Mouse (Mus musculus): ENCODE measurements around the gene Nckap5. TPM values are rescaled to one million over a fixed set of nuclear protein-coding genes. Genes with fewer than 3 reads are reported as not detected.

Nckap5 gene
- polyA plus RNA-seq, 1 experiment from 2014 or later, result 5.1 TPM

GRCm38 (mm10) chr1:126578163-126578562 lies 252.4 kb downstream of the Nckap5 start:
- H3K9me3 ChIP-seq, result no peaks in the 10 kb centered on the region
- no peak for ATAC-seq (ENCODE audit: extremely low read depth, insufficient number of reproducible peaks, low FRiP score, low TSS enrichment)
- peaks cover 6% of the 10 kb centered on the region; the same call in 1 of the 2 replicates for H3K27me3 ChIP-seq (replicated peaks)
- H3K36me3 ChIP-seq, result no peaks in the 10 kb centered on the region
- no peak overlapping the region for H3K27ac ChIP-seq (replicated peaks)
- H3K4me3 ChIP-seq, result no peak overlapping the region
- no peak overlapping the region for H3K9ac ChIP-seq
- H3K4me2 ChIP-seq, result no peak overlapping the region
- H3K4me1 ChIP-seq, result no peaks in the 10 kb centered on the region; the same call in 1 of the 2 replicates

- Histone ChIP-seq H3K4me2 (no peak overlapping the region), H3K27me3 (replicated peaks) (peaks cover 1% of the 10 kb centered on the region; the same call in 1 of the 2 replicates), H3K4me1 (no peaks in the 10 kb centered on the region; the same call in 1 of the 2 replicates), H3K9me3 (no peaks in the 10 kb centered on the region), H3K4me3 (no peak overlapping the region), H3K27ac (replicated peaks) (no peak overlapping the region), H3K9ac (no peak overlapping the region), H3K36me3 (no peaks in the 10 kb centered on the region)
- no peak for ATAC-seq (ENCODE audit: extremely low read depth, insufficient number of reproducible peaks, low FRiP score, low TSS enrichment)
- WGBS, result 81% methylated on average over 9 of the region's 9 CpGs
Observed at GRCm38 (mm10) chr1:126574295-126574694, 256.3 kb downstream of the Nckap5 start.

GRCm38 (mm10) chr1:126573714-126574113 lies 256.9 kb downstream of the Nckap5 start:
- no peak overlapping the region for H3K9ac ChIP-seq
- H3K27me3 ChIP-seq (replicated peaks), result no peaks in the 10 kb centered on the region
- no peaks in the 10 kb centered on the region for H3K36me3 ChIP-seq
- WGBS, result 81% methylated on average over 3 of the region's 3 CpGs
- no peak for ATAC-seq (ENCODE audit: extremely low read depth, insufficient number of reproducible peaks, low FRiP score, low TSS enrichment)
- H3K4me1 ChIP-seq, result no peaks in the 10 kb centered on the region; the same call in 1 of the 2 replicates
- no peak overlapping the region for H3K4me2 ChIP-seq
- H3K27ac ChIP-seq (replicated peaks), result no peak overlapping the region
- no peaks in the 10 kb centered on the region for H3K9me3 ChIP-seq
- H3K4me3 ChIP-seq, result no peak overlapping the region

- no peaks in the 10 kb centered on the region for H3K36me3 ChIP-seq
- H3K4me2 ChIP-seq, result no peak overlapping the region
- no peaks in the 10 kb centered on the region for H3K27me3 ChIP-seq (replicated peaks)
- 72% methylated on average over 2 of the region's 2 CpGs for WGBS
- no peaks in the 10 kb centered on the region for H3K4me1 ChIP-seq
- H3K9me3 ChIP-seq, result no peaks in the 10 kb centered on the region
- H3K9ac ChIP-seq, result no peak overlapping the region
- H3K27ac ChIP-seq (replicated peaks), result no peak overlapping the region
- ATAC-seq (ENCODE audit: extremely low read depth, insufficient number of reproducible peaks, low FRiP score, low TSS enrichment), result no peak
- no peak overlapping the region for H3K4me3 ChIP-seq
Observed at GRCm38 (mm10) chr1:126573097-126573496, 257.5 kb downstream of the Nckap5 start.

GRCm38 (mm10) chr1:126569611-126570238 lies 260.9 kb downstream of the Nckap5 start:
- WGBS, result 75% methylated on average over 6 of the region's 6 CpGs
- no peak for ATAC-seq (ENCODE audit: extremely low read depth, insufficient number of reproducible peaks, low FRiP score, low TSS enrichment)

GRCm38 (mm10) chr1:126568520-126569197 lies 261.9 kb downstream of the Nckap5 start:
- no peak for ATAC-seq (ENCODE audit: extremely low read depth, insufficient number of reproducible peaks, low FRiP score, low TSS enrichment)
- Histone ChIP-seq H3K4me2 (no peak overlapping the region), H3K27me3 (replicated peaks) (no peaks in the 10 kb centered on the region), H3K9me3 (no peaks in the 10 kb centered on the region), H3K36me3 (no peaks in the 10 kb centered on the region), H3K9ac (no peak overlapping the region), H3K4me1 (0 out of 2 replicates have a peak, but pooled peaks cover 4% of the 10 kb centered on the region), H3K27ac (replicated peaks) (no peak overlapping the region), H3K4me3 (no peak overlapping the region)
- WGBS, result 84% methylated on average over 8 of the region's 8 CpGs

More at GRCm38 (mm10) chr1:126569611-126570238, 260.9 kb downstream of the Nckap5 start:
- Histone ChIP-seq H3K4me3 (no peak overlapping the region), H3K4me1 (0 out of 2 replicates have a peak, but pooled peaks cover 4% of the 10 kb centered on the region), H3K9me3 (no peaks in the 10 kb centered on the region), H3K36me3 (no peaks in the 10 kb centered on the region), H3K9ac (no peak overlapping the region), H3K4me2 (no peak overlapping the region), H3K27ac (replicated peaks) (no peak overlapping the region), H3K27me3 (replicated peaks) (no peaks in the 10 kb centered on the region)

GRCm38 (mm10) chr1:126565151-126565725 lies 265.4 kb downstream of the Nckap5 start:
- Histone ChIP-seq H3K36me3 (no peaks in the 10 kb centered on the region), H3K4me3 (no peak overlapping the region), H3K27ac (replicated peaks) (no peak overlapping the region), H3K9ac (no peak overlapping the region), H3K4me2 (no peak overlapping the region), H3K4me1 (0 out of 2 replicates have a peak, but pooled peaks cover 4% of the 10 kb centered on the region), H3K27me3 (replicated peaks) (no peaks in the 10 kb centered on the region), H3K9me3 (no peaks in the 10 kb centered on the region)
- no peak for ATAC-seq (ENCODE audit: extremely low read depth, insufficient number of reproducible peaks, low FRiP score, low TSS enrichment)
- 50% methylated on average over 3 of the region's 3 CpGs for WGBS

GRCm38 (mm10) chr1:126560931-126561330 lies 269.7 kb downstream of the Nckap5 start:
- Histone ChIP-seq H3K4me2 (no peak overlapping the region), H3K36me3 (no peaks in the 10 kb centered on the region), H3K9ac (no peak overlapping the region), H3K4me3 (no peak overlapping the region), H3K27me3 (replicated peaks) (no peaks in the 10 kb centered on the region), H3K4me1 (0 out of 2 replicates have a peak, but pooled peaks cover 4% of the 10 kb centered on the region), H3K27ac (replicated peaks) (no peak overlapping the region), H3K9me3 (no peaks in the 10 kb centered on the region)
- WGBS, result 82% methylated on average over 7 of the region's 7 CpGs
- ATAC-seq (ENCODE audit: extremely low read depth, insufficient number of reproducible peaks, low FRiP score, low TSS enrichment), result no peak

GRCm38 (mm10) chr1:126557791-126558294 lies 272.8 kb downstream of the Nckap5 start:
- no peak overlapping the region for H3K4me3 ChIP-seq
- no peaks in the 10 kb centered on the region for H3K36me3 ChIP-seq
- H3K27ac ChIP-seq (replicated peaks), result no peak overlapping the region
- no peaks in the 10 kb centered on the region for H3K27me3 ChIP-seq (replicated peaks)
- H3K9ac ChIP-seq, result no peak overlapping the region
- H3K9me3 ChIP-seq, result no peaks in the 10 kb centered on the region
- no peak overlapping the region for H3K4me2 ChIP-seq
- no peak for ATAC-seq (ENCODE audit: extremely low read depth, insufficient number of reproducible peaks, low FRiP score, low TSS enrichment)
- no peaks in the 10 kb centered on the region for H3K4me1 ChIP-seq
- WGBS, result 81% methylated on average over 12 of the region's 12 CpGs

GRCm38 (mm10) chr1:126547979-126548378 lies 282.6 kb downstream of the Nckap5 start:
- no peak for ATAC-seq (ENCODE audit: extremely low read depth, insufficient number of reproducible peaks, low FRiP score, low TSS enrichment)
- Histone ChIP-seq H3K9ac (no peak overlapping the region), H3K27ac (replicated peaks) (no peak overlapping the region), H3K4me3 (no peak overlapping the region), H3K27me3 (replicated peaks) (no peaks in the 10 kb centered on the region), H3K4me1 (no peaks in the 10 kb centered on the region), H3K9me3 (no peaks in the 10 kb centered on the region), H3K36me3 (no peaks in the 10 kb centered on the region), H3K4me2 (no peak overlapping the region)
- WGBS, result 75% methylated on average over 7 of the region's 7 CpGs

- no peak overlapping the region for H3K27ac ChIP-seq (replicated peaks)
- H3K4me2 ChIP-seq, result no peak overlapping the region
- no peak overlapping the region for H3K4me3 ChIP-seq
- H3K27me3 ChIP-seq (replicated peaks), result no peaks in the 10 kb centered on the region
- H3K4me1 ChIP-seq, result no peaks in the 10 kb centered on the region
- 49% methylated on average over 4 of the region's 4 CpGs for WGBS
- H3K9me3 ChIP-seq, result no peaks in the 10 kb centered on the region
- H3K36me3 ChIP-seq, result no peaks in the 10 kb centered on the region
- ATAC-seq (ENCODE audit: extremely low read depth, insufficient number of reproducible peaks, low FRiP score, low TSS enrichment), result no peak
- no peak overlapping the region for H3K9ac ChIP-seq
Observed at GRCm38 (mm10) chr1:126544471-126544870, 286.1 kb downstream of the Nckap5 start.
